Mouse (Mus musculus) hindbrain, embryonic 15.5 days (tissue): ENCODE measurements around the gene Naa38. TPM values are rescaled to one million over a fixed set of nuclear protein-coding genes. Genes with fewer than 3 reads are reported as not detected.
"Not testable (repeated sequence)": the region's sequence is repeated elsewhere in the genome, so short reads cannot be mapped to it uniquely, and the experiment has no call there.

Source experiments
- ATAC-seq: fragments of 200-750 bp; cut with Nextera tagmentation; 2 replicates; pipeline ENCODE4 v1.8.0; 2017; ENCODE audit warnings: low read depth, moderate number of reproducible peaks, moderate TSS enrichment; ENCODE audit not compliant: low FRiP score
- H3K27ac ChIP-seq: fragments of 300-500 bp; sonication (generic); replicated peaks from 2 replicates; pipeline ENCODE4 v1.5.1; 2015; ENCODE audit warnings: mild to moderate bottlenecking, inconsistent platforms
- H3K27me3 ChIP-seq: fragments of 300-500 bp; sonication (generic); 2 replicates; pipeline ENCODE4 v1.6.1; 2015; ENCODE audit warnings: control low read depth, inconsistent platforms
- H3K36me3 ChIP-seq: fragments of 300-500 bp; sonication (generic); 2 replicates; pipeline ENCODE4 v1.6.1; 2015; ENCODE audit warnings: control low read depth, inconsistent platforms
- H3K4me1 ChIP-seq: fragments of 300-500 bp; sonication (generic); replicated peaks from 2 replicates; pipeline ENCODE4 v1.6.1; 2015; ENCODE audit warnings: control low read depth, inconsistent platforms
- H3K4me2 ChIP-seq: fragments of 300-500 bp; sonication (generic); 2 replicates; pipeline ENCODE4 v1.6.1; 2015; ENCODE audit warnings: moderate library complexity, mild to moderate bottlenecking, inconsistent platforms
- H3K4me3 ChIP-seq: fragments of 300-500 bp; sonication (generic); 2 replicates; pipeline ENCODE4 v1.5.1; 2015; ENCODE audit warnings: mild to moderate bottlenecking, inconsistent platforms
- H3K9ac ChIP-seq: fragments of 300-500 bp; sonication (generic); 2 replicates; pipeline ENCODE4 v1.6.1; 2015; ENCODE audit warnings: inconsistent platforms
- H3K9me3 ChIP-seq: fragments of 300-500 bp; sonication (generic); 2 replicates; pipeline ENCODE4 v1.6.1; 2016; ENCODE audit warnings: control low read depth, inconsistent platforms
- WGBS: fragments of 180-500 bp; shearing (Covaris S2); methylation state at CpG from one replicate; pipeline ENCODE4 v1.1.7; 2015; 5-methylcytosine and 5-hydroxymethylcytosine counted together
- polyA plus RNA-seq: library from polyadenylated mRNA; unstranded; fragments of >200 nt; fragmentation: Nextera tagmentation; extraction: Ambion mirVana; gene quantifications from 2 replicates; pipeline ENCODE4 v1.2.1, GENCODE M21; 2015

Gene Naa38
- polyA plus RNA-seq, 1 experiment from 2014 or later, result 109 TPM

DNA sequence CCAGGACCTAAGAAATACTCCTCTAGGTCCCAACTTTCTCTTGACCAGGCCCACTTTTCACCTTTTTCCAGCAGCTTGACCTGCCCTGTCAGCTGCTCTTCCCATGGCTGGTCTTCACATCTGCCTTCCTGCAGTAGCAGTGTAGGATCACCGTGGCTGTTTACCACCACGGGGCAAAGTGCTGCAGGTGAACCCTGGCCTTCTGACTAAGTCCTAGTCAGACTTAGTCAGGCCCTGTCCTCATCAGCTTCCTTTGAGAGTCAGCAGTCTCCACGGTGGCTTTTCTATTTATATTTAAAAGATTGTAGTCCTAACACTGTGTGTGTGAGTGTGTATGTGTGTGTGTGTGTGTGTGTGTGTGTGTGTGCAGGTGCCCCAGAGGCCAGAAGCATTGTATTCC, 17.5 kb upstream of the Naa38 start:
- Histone ChIP-seq H3K4me3 (no peak overlapping the region), H3K4me2 (no peak overlapping the region), H3K9me3 (no peaks in the 10 kb centered on the region), H3K36me3 (no peaks in the 10 kb centered on the region), H3K9ac (no peak overlapping the region), H3K27ac (no peak overlapping the region), H3K4me1 (no peaks in the 10 kb centered on the region; the same call in 1 of the 2 replicates), H3K27me3 (no peaks in the 10 kb centered on the region)
- no peak for ATAC-seq
- 77% methylated on average over 3 of the region's 3 CpGs for whole genome bisulfite sequencing

DNA sequence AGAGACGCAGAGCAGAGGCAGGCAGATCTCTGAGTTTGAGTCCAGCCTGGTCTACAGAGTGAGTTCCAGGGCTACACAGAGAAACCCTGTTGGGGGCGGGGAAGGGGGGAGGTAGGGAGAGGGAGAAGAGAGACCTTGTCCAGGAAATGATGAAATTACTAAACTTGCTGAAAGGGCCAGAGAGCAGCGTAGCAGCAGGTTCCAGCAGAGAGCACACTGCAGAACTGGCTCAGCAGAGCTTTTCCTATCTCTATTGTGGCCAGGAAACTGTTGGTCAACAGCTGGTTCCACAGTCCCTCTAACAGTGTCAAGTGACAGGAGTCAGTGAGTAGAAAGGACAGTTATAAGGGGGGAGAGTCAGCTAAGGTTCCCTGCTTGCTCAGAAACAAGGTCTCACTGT, 15.7 kb upstream of the Naa38 start:
- Histone ChIP-seq H3K4me3 (no peak overlapping the region), H3K4me1 (no peaks in the 10 kb centered on the region), H3K27me3 (no peaks in the 10 kb centered on the region), H3K36me3 (no peaks in the 10 kb centered on the region), H3K9me3 (no peaks in the 10 kb centered on the region), H3K4me2 (no peak overlapping the region), H3K27ac (no peak overlapping the region), H3K9ac (no peak overlapping the region)
- 89% methylated on average over 3 of the region's 3 CpGs for WGBS
- ATAC-seq, result no peak

DNA sequence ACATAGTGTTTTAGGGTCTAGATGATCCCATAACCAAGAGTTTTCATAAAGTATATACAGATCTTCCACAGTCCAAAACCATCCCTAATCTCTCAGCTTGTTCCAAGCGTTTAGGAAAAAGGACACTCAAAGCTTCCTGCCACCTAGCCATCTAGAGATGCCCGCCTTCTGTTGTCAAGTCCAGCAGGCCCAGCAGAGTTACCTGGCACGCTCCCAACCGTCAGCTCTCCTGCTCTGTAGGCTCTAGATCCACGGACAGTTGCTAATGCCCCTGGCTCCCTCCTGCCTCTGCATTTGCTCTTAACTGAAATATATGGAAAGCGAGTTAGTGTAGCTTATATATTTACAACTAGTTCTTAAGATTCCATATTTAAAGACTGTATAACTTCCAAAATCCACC, 13.9 kb upstream of the Naa38 start:
- H3K4me2 ChIP-seq, result no peak overlapping the region
- WGBS, result 78% methylated on average over 6 of the region's 6 CpGs
- H3K27ac ChIP-seq, result no peak overlapping the region
- no peak for ATAC-seq
- no peak overlapping the region for H3K9ac ChIP-seq
- H3K27me3 ChIP-seq, result no peaks in the 10 kb centered on the region
- H3K36me3 ChIP-seq, result no peaks in the 10 kb centered on the region
- no peaks in the 10 kb centered on the region for H3K4me1 ChIP-seq
- H3K9me3 ChIP-seq, result no peaks in the 10 kb centered on the region
- no peak overlapping the region for H3K4me3 ChIP-seq

DNA sequence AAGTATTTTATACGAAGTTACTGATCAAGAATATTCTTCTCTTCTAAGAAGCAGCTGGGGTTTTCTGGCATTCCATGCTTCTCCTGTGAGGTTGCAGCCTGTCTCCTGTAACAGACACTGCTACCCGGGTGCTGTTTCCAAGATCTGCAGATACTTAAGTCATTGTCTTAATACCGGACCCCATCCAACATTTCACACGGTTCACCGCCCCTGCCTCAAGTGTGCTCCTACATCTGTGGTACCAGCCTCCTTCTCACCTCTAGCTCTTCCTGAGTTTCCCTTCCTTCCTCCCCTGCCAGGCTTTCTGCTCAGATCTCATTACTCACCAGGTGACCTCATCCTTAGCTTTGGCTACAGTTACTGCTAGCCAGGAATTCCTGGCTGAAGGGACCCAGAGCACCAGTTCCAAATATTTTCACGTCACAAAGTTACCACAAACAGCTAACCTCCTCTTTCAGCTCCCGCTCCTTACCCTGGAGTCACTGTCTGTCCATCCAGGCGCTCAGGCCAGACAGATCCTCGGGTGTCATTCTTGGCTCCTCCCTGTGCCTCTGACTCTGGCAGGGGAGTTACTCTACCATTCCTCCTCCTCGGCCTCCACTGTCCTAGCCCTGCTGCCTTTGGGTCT, 12.7 kb upstream of the Naa38 start:
- WGBS, result 70% methylated on average over 10 of the region's 10 CpGs
- no peak for ATAC-seq
- no peaks in the 10 kb centered on the region for H3K36me3 ChIP-seq
- no peak overlapping the region for H3K27ac ChIP-seq
- no peaks in the 10 kb centered on the region for H3K9me3 ChIP-seq
- H3K27me3 ChIP-seq, result no peaks in the 10 kb centered on the region
- no peak overlapping the region for H3K4me3 ChIP-seq
- no peak overlapping the region for H3K9ac ChIP-seq
- H3K4me2 ChIP-seq, result no peak overlapping the region
- H3K4me1 ChIP-seq, result no peaks in the 10 kb centered on the region

GRCm38 (mm10) chr11:69384979-69385378, 10.3 kb upstream of the Naa38 start:
- H3K9ac ChIP-seq, result no peak overlapping the region
- 0 out of 2 replicates have a peak, but pooled peaks cover 4% of the 10 kb centered on the region for H3K4me1 ChIP-seq

DNA sequence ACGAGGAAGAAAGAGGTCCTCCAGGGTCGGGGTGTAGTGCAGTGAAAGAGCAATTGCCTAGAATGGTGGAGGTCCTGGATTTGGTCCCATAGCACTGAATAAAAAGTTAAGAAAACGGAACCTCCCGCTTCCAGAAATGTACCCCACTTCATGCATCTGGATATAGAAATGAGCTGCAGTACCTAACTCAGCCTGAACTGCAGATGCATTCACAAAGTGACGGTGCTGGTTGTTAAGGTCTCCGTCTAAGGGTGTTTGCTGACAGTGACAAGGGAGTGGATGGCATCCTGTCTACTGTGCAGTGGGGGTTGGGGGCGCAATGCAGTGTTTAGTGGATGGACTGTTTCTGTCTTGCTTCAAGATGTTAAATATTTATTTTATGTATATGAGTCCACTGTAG, 8.5 kb upstream of the Naa38 start:
- no peak overlapping the region for H3K4me2 ChIP-seq
- 83% methylated on average over 7 of the region's 7 CpGs for WGBS
- H3K9ac ChIP-seq, result no peak overlapping the region
- H3K9me3 ChIP-seq, result no peaks in the 10 kb centered on the region
- 0 out of 2 replicates have a peak, but pooled peaks cover 7% of the 10 kb centered on the region for H3K4me1 ChIP-seq
- H3K36me3 ChIP-seq, result no peaks in the 10 kb centered on the region
- no peak overlapping the region for H3K4me3 ChIP-seq
- H3K27me3 ChIP-seq, result no peaks in the 10 kb centered on the region
- H3K27ac ChIP-seq, result no peak overlapping the region
- no peak for ATAC-seq

More at GRCm38 (mm10) chr11:69384979-69385378, 10.3 kb upstream of the Naa38 start:
- no peaks in the 10 kb centered on the region for H3K27me3 ChIP-seq
- H3K4me2 ChIP-seq, result no peak overlapping the region
- ATAC-seq, result no peak
- H3K9me3 ChIP-seq, result no peaks in the 10 kb centered on the region
- H3K27ac ChIP-seq, result no peak overlapping the region
- H3K4me3 ChIP-seq, result no peak overlapping the region
- H3K36me3 ChIP-seq, result no peaks in the 10 kb centered on the region
- WGBS, result 85% methylated on average over 6 of the region's 6 CpGs

DNA sequence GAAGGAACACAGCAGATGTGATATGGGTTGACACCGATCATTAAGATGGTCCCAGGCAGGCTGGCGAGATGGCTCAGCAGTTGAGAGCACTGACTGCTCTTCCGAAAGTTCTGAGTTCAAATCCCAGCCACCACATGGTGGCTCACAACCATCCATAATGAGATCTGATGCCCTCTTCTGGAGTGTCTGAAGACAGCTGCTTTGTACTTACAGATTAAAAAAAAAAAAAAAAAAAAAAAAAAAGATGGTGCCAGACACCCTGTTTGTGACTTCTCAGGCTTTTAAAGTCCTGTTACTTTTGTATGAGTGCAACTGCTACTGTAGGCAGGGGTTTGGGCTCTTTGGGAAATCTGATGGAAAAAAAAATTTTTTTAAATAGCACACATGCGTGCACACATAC, 6.6 kb upstream of the Naa38 start:
- H3K4me3 ChIP-seq, result no peak overlapping the region
- H3K36me3 ChIP-seq, result no peaks in the 10 kb centered on the region
- no peaks in the 10 kb centered on the region for H3K27me3 ChIP-seq
- 94% methylated on average over 4 of the region's 4 CpGs for WGBS
- 0 out of 2 replicates have a peak, but pooled peaks cover 7% of the 10 kb centered on the region for H3K4me1 ChIP-seq
- H3K27ac ChIP-seq, result no peak overlapping the region
- no peak overlapping the region for H3K9ac ChIP-seq
- no peak overlapping the region for H3K4me2 ChIP-seq
- H3K9me3 ChIP-seq, result no peaks in the 10 kb centered on the region
- ATAC-seq, result no peak

GRCm38 (mm10) chr11:69389531-69390399, 5.5 kb upstream of the Naa38 start:
- H3K4me1 ChIP-seq, result peaks cover 12% of the 10 kb centered on the region
- H3K4me2 ChIP-seq, result no peak overlapping the region
- no peak; the same call in 1 of the 2 replicates for ATAC-seq
- no peaks in the 10 kb centered on the region for H3K9me3 ChIP-seq
- H3K9ac ChIP-seq, result no peak overlapping the region
- 61% methylated on average over 14 of the region's 14 CpGs for WGBS
- no peaks in the 10 kb centered on the region for H3K36me3 ChIP-seq
- H3K27me3 ChIP-seq, result no peaks in the 10 kb centered on the region
- no peak overlapping the region for H3K27ac ChIP-seq
- no peak overlapping the region for H3K4me3 ChIP-seq

DNA sequence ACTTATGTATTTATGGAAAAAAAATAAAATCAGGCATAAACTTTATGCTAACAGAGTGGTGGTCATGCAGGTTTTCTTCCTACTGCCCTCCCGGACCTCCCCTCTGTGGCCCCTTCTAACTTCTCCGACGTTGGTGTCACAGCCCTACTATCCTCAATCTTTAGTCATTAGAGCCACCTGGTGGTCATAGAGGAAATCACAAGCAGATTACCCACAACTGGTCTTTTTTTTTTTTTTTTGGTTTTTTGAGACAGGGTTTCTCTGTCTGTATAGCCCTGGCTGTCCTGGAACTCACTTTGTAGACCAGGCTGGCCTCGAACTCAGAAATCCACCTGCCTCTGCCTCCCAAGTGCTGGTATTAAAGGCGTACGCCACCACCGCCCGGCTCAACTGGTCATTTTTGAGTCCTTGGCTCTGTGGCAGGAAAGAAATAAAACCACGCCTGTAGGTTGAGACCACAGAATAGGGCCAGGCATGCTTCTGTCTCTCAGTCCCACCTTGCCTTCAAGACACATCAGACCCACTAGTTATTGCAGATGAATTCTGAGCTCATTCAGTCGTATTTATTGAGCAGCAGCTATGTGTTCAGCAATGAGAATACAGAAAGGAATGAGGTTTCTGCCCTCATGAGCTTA, 4.8 kb upstream of the Naa38 start:
- Histone ChIP-seq H3K27ac (no peak overlapping the region), H3K4me2 (no peak overlapping the region), H3K27me3 (no peaks in the 10 kb centered on the region), H3K4me1 (peaks cover 12% of the 10 kb centered on the region), H3K4me3 (no peak overlapping the region), H3K9me3 (no peaks in the 10 kb centered on the region), H3K36me3 (no peaks in the 10 kb centered on the region), H3K9ac (no peak overlapping the region)
- WGBS, result 50% methylated on average over 10 of the region's 10 CpGs
- ATAC-seq, result peak; percentile 27; the same call in 1 of the 2 replicates

- not testable (repeated sequence) for H3K36me3 ChIP-seq, H3K27me3 ChIP-seq, ATAC-seq, H3K9me3 ChIP-seq
- Histone ChIP-seq H3K4me2 (peak overlapping the region; percentile 69), H3K4me1 (peaks cover 32% of the 10 kb centered on the region), H3K4me3 (peak overlapping the region; percentile 67), H3K9ac (peak overlapping the region; percentile 81), H3K27ac (peak overlapping the region; percentile 99)
- 1% methylated on average over 31 of the region's 31 CpGs for WGBS
These were observed 608 bp upstream of the Naa38 start for GRCm38 (mm10) chr11:69394591-69395167.

- H3K9me3 ChIP-seq, result no peaks in the 10 kb centered on the region
- under 1% methylated on average over 46 of the region's 48 CpGs for WGBS
- no peaks in the 10 kb centered on the region for H3K27me3 ChIP-seq
- H3K4me3 ChIP-seq, result peak overlapping the region; percentile 67
- H3K36me3 ChIP-seq, result peaks cover 16% of the 10 kb centered on the region
- peak; percentile 94 for ATAC-seq
- peak overlapping the region; percentile 69 for H3K4me2 ChIP-seq
- peak overlapping the region; percentile 99 for H3K27ac ChIP-seq
- peak overlapping the region; percentile 81 for H3K9ac ChIP-seq
- H3K4me1 ChIP-seq, result peaks cover 28% of the 10 kb centered on the region
These were observed 517 bp downstream of the Naa38 start for GRCm38 (mm10) chr11:69395634-69396373.
